Mouse (Mus musculus) erythroblast, embryonic 14.5 days (primary cell): ENCODE results near the gene Gm8890.
"Not testable (repeated sequence)": the region's sequence is repeated elsewhere in the genome, so short reads cannot be mapped to it uniquely, and the experiment has no call there.

Source experiments
- GATA1 ChIP-seq: IDR thresholded peaks from 2 replicates; pipeline ENCODE4 v1.6.1; 2012; ENCODE audit warnings: low read length, inconsistent platforms, mixed read lengths
- TAL1 ChIP-seq: IDR thresholded peaks from 3 replicates; pipeline ENCODE4 v1.6.1; 2012; ENCODE audit warnings: low read length, inconsistent platforms, mixed read lengths

DNA sequence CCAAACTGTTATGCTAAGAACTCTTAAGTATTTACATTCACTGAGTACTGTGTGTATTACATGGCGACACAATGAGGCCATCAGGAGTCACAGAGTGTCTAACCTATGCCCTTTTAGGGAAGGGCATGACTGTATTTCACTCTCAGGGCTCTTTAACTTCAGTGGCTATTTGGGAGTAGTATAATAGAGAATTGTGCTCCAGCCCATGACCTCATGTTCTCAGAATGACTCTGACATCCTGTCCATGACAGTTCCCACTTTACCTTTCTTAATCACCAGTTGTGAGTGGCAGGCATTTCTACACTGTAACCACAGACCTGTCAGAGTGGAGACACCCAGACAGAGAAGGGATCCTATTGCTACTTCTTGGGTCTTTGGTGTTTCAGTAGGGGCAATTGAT, 388 bp downstream of the Gm8890 start:
- not testable (repeated sequence) for TF ChIP-seq TAL1, GATA1
